Mouse (Mus musculus): Measurements from ENCODE around the gene Foxn3. TPM values are rescaled to one million over a fixed set of nuclear protein-coding genes. Genes with fewer than 3 reads are reported as not detected.

The Foxn3 gene
- polyA plus RNA-seq, 1 experiment from 2014 or later: 66.4 TPM

DNA sequence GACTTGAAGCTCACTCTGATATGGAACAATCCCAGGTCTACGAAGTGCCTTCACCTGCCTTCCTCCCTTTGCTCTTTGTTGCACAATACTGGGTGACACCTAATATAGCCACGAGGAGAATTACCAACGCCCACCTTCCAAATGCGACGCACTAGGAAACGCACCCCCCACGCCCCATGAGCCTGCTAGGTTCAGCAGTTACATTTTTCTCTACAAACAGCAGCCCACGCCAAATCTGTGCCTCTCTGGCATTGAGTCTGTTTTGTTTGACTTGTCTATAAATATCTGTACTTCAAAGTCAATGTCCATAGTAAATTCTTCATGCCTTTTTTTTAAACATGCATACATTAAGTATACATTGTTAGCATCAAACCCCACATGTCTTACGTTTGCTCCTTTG lies 145.5 kb downstream of the Foxn3 start:
- WGBS: 88% methylated on average over 9 of the region's 9 CpGs
- Histone ChIP-seq H3K27ac (ENCODE audit: low read length) (no peak overlapping the region), H3K9me3 (replicated peaks; ENCODE audit: control insufficient read depth, low read length, poor library complexity, severe bottlenecking) (no peaks in the 10 kb centered on the region), H3K9ac (ENCODE audit: low read depth, low read length) (no peak overlapping the region), H3K27me3 (ENCODE audit: control insufficient read depth, insufficient read depth, low read depth, low read length) (no peaks in the 10 kb centered on the region), H3K36me3 (ENCODE audit: control insufficient read depth, insufficient read depth, low read length) (no peaks in the 10 kb centered on the region), H3K4me1 (ENCODE audit: control insufficient read depth, insufficient read depth, low read length) (no peaks in the 10 kb centered on the region), H3K4me3 (ENCODE audit: low read depth, low read length) (no peak overlapping the region), H3K4me2 (ENCODE audit: low read length) (no peak overlapping the region)
- ATAC-seq: no peak

- Histone ChIP-seq H3K9ac (ENCODE audit: low read depth, low read length) (no peak overlapping the region), H3K27me3 (ENCODE audit: control insufficient read depth, insufficient read depth, low read depth, low read length) (no peaks in the 10 kb centered on the region), H3K4me3 (ENCODE audit: low read depth, low read length) (no peak overlapping the region), H3K4me1 (ENCODE audit: control insufficient read depth, insufficient read depth, low read length) (no peaks in the 10 kb centered on the region), H3K27ac (ENCODE audit: low read length) (no peak overlapping the region), H3K36me3 (ENCODE audit: control insufficient read depth, insufficient read depth, low read length) (no peaks in the 10 kb centered on the region), H3K4me2 (ENCODE audit: low read length) (no peak overlapping the region), H3K9me3 (replicated peaks; ENCODE audit: control insufficient read depth, low read length, poor library complexity, severe bottlenecking) (no peaks in the 10 kb centered on the region)
- no peak for ATAC-seq
- 55% methylated on average over 5 of the region's 5 CpGs for WGBS
Measured at GRCm38 (mm10) chr12:99415538-99415937, 147.8 kb downstream of the Foxn3 start.

- 33% methylated on average over 3 of the region's 3 CpGs for WGBS
- ATAC-seq: no peak
- H3K4me2 ChIP-seq (ENCODE audit: low read length): no peak overlapping the region
- no peaks in the 10 kb centered on the region for H3K27me3 ChIP-seq (ENCODE audit: control insufficient read depth, insufficient read depth, low read depth, low read length)
- no peak overlapping the region for H3K9ac ChIP-seq (ENCODE audit: low read depth, low read length)
- no peaks in the 10 kb centered on the region for H3K4me1 ChIP-seq (ENCODE audit: control insufficient read depth, insufficient read depth, low read length)
- H3K36me3 ChIP-seq (ENCODE audit: control insufficient read depth, insufficient read depth, low read length): no peaks in the 10 kb centered on the region
- H3K9me3 ChIP-seq (replicated peaks; ENCODE audit: control insufficient read depth, low read length, poor library complexity, severe bottlenecking): no peaks in the 10 kb centered on the region
- no peak overlapping the region for H3K27ac ChIP-seq (ENCODE audit: low read length)
- no peak overlapping the region for H3K4me3 ChIP-seq (ENCODE audit: low read depth, low read length)
Measured at GRCm38 (mm10) chr12:99412496-99412895, 150.9 kb downstream of the Foxn3 start.

DNA sequence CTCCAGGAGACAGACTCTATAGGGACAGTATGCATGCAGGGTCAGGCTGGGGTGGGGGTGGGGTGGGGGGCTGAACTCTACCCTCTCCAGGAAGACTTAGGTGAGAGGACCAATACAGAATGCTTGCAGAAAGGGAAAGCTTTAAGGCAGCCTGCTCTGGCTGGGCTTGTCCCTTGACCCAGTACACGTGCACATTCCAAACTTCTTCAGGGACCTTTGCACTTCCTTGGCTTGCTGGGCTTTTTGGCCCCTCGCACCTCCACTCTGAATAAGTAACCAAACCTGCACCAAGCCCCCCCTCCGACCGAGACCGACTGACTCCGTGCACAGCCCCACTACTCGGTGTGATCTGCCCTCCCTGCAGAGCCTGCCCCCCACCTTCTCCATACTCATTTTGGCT lies 151.3 kb downstream of the Foxn3 start:
- Histone ChIP-seq H3K4me2 (ENCODE audit: low read length) (no peak overlapping the region), H3K36me3 (ENCODE audit: control insufficient read depth, insufficient read depth, low read length) (no peaks in the 10 kb centered on the region), H3K27ac (ENCODE audit: low read length) (no peak overlapping the region), H3K4me3 (ENCODE audit: low read depth, low read length) (no peak overlapping the region), H3K27me3 (ENCODE audit: control insufficient read depth, insufficient read depth, low read depth, low read length) (no peaks in the 10 kb centered on the region), H3K9me3 (replicated peaks; ENCODE audit: control insufficient read depth, low read length, poor library complexity, severe bottlenecking) (no peaks in the 10 kb centered on the region), H3K9ac (ENCODE audit: low read depth, low read length) (no peak overlapping the region), H3K4me1 (ENCODE audit: control insufficient read depth, insufficient read depth, low read length) (no peaks in the 10 kb centered on the region)
- 40% methylated on average over 7 of the region's 7 CpGs for WGBS
- no peak for ATAC-seq

DNA sequence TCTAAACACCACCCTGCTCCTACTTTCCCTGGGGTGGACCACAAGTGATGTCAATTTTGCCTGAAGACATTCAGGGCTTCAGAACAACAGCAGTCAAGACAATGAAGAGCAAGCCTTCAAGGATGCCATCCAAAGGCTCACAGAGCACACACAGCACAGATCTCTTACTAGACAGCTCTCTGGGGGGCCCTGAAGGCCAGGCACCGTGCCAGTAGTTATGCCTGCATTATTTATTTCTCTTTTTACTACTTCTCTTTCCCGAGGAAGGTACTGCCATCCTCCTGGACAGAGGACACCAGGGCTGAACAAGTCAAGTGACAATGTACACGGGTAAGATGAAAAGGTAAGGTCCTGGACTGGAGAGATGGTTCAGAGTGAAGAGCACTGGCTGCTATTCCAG lies 154.7 kb downstream of the Foxn3 start:
- no peak overlapping the region for H3K27ac ChIP-seq (ENCODE audit: low read length)
- H3K4me2 ChIP-seq (ENCODE audit: low read length): no peak overlapping the region
- no peak for ATAC-seq
- no peak overlapping the region for H3K4me3 ChIP-seq (ENCODE audit: low read depth, low read length)
- H3K9ac ChIP-seq (ENCODE audit: low read depth, low read length): no peak overlapping the region
- no peaks in the 10 kb centered on the region for H3K4me1 ChIP-seq (ENCODE audit: control insufficient read depth, insufficient read depth, low read length)
- 57% methylated on average over 3 of the region's 3 CpGs for WGBS
- H3K9me3 ChIP-seq (replicated peaks; ENCODE audit: control insufficient read depth, low read length, poor library complexity, severe bottlenecking): no peaks in the 10 kb centered on the region; the same call in 1 of the 2 replicates
- no peaks in the 10 kb centered on the region for H3K36me3 ChIP-seq (ENCODE audit: control insufficient read depth, insufficient read depth, low read length)
- H3K27me3 ChIP-seq (ENCODE audit: control insufficient read depth, insufficient read depth, low read depth, low read length): no peaks in the 10 kb centered on the region

- no peaks in the 10 kb centered on the region for H3K4me1 ChIP-seq (ENCODE audit: control insufficient read depth, insufficient read depth, low read length)
- 90% methylated on average over 16 of the region's 16 CpGs for WGBS
- H3K36me3 ChIP-seq (ENCODE audit: control insufficient read depth, insufficient read depth, low read length): no peaks in the 10 kb centered on the region
- no peak overlapping the region for H3K4me2 ChIP-seq (ENCODE audit: low read length)
- H3K27me3 ChIP-seq (ENCODE audit: control insufficient read depth, insufficient read depth, low read depth, low read length): no peaks in the 10 kb centered on the region
- H3K9me3 ChIP-seq (replicated peaks; ENCODE audit: control insufficient read depth, low read length, poor library complexity, severe bottlenecking): no peaks in the 10 kb centered on the region; the same call in 1 of the 2 replicates
- no peak overlapping the region for H3K9ac ChIP-seq (ENCODE audit: low read depth, low read length)
- H3K27ac ChIP-seq (ENCODE audit: low read length): no peak overlapping the region
- no peak overlapping the region for H3K4me3 ChIP-seq (ENCODE audit: low read depth, low read length)
- ATAC-seq: no peak
Measured at GRCm38 (mm10) chr12:99408089-99408488, 155.3 kb downstream of the Foxn3 start.

- no peaks in the 10 kb centered on the region for H3K4me1 ChIP-seq (ENCODE audit: control insufficient read depth, insufficient read depth, low read length)
- no peak for ATAC-seq
- 79% methylated on average over 6 of the region's 6 CpGs for whole genome bisulfite sequencing
- no peaks in the 10 kb centered on the region for H3K36me3 ChIP-seq (ENCODE audit: control insufficient read depth, insufficient read depth, low read length)
- no peak overlapping the region for H3K4me2 ChIP-seq (ENCODE audit: low read length)
- H3K9ac ChIP-seq (ENCODE audit: low read depth, low read length): no peak overlapping the region
- H3K27me3 ChIP-seq (ENCODE audit: control insufficient read depth, insufficient read depth, low read depth, low read length): no peaks in the 10 kb centered on the region
- H3K4me3 ChIP-seq (ENCODE audit: low read depth, low read length): no peak overlapping the region
- no peak overlapping the region for H3K27ac ChIP-seq (ENCODE audit: low read length)
- H3K9me3 ChIP-seq (replicated peaks; ENCODE audit: control insufficient read depth, low read length, poor library complexity, severe bottlenecking): no peaks in the 10 kb centered on the region; the same call in 1 of the 2 replicates
Measured at GRCm38 (mm10) chr12:99407318-99407716, 156.1 kb downstream of the Foxn3 start.

DNA sequence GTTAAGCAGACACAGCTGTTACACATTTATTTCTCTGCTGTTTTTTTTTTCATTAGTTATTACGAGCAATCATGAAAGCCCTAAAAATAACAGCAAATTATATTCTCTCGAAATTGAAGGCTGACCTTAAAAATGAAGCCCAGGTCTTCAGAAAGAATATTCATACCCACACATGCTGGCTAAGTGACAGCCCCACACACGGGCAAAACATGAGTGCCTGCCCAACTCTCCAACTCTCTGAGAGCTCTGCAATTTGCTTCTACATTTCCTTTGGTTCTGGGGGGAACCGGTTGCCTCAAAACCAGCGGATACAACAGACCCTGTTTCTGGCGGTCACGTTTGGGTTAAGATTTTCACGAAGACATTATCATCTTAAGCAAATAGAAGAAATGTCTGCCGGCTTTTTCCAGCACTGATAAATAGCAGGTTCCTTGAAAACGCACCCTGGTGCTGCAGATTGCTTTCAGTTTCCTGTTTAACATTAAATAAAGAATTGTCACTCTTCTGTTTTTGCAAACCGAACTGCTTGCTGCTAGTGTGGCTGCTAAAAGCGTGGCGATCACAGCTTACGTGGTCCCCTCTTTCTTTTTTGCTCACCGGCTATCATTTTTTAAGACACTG lies 156.6 kb downstream of the Foxn3 start:
- WGBS: 71% methylated on average over 15 of the region's 15 CpGs
- Histone ChIP-seq H3K27me3 (ENCODE audit: control insufficient read depth, insufficient read depth, low read depth, low read length) (no peaks in the 10 kb centered on the region), H3K36me3 (ENCODE audit: control insufficient read depth, insufficient read depth, low read length) (no peaks in the 10 kb centered on the region), H3K9ac (ENCODE audit: low read depth, low read length) (no peak overlapping the region), H3K27ac (ENCODE audit: low read length) (no peak overlapping the region), H3K4me3 (ENCODE audit: low read depth, low read length) (no peak overlapping the region), H3K4me2 (ENCODE audit: low read length) (no peak overlapping the region), H3K4me1 (ENCODE audit: control insufficient read depth, insufficient read depth, low read length) (no peaks in the 10 kb centered on the region), H3K9me3 (replicated peaks; ENCODE audit: control insufficient read depth, low read length, poor library complexity, severe bottlenecking) (no peaks in the 10 kb centered on the region; the same call in 1 of the 2 replicates)
- ATAC-seq: no peak

DNA sequence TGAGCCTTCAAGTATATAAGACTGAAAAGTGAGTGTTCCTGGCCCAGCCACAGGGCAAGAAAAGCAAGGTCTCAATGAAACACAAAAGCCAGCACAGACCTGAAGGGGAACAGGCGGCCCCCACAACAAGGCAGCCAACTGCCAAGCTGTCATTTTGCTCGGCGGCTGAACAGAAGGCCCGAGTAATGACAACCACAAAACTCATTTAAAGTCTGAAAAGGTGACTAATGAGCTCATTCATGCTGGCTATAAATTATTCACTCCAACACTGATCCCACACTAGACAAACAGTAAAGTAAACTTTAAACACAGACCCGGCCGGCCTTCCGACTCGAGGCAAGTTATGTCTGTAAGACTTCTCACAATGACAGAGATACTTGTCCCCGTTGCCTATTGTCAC lies 157.1 kb downstream of the Foxn3 start:
- Histone ChIP-seq H3K4me2 (ENCODE audit: low read length) (no peak overlapping the region), H3K4me3 (ENCODE audit: low read depth, low read length) (no peak overlapping the region), H3K9me3 (replicated peaks; ENCODE audit: control insufficient read depth, low read length, poor library complexity, severe bottlenecking) (no peaks in the 10 kb centered on the region; the same call in 1 of the 2 replicates), H3K27ac (ENCODE audit: low read length) (no peak overlapping the region), H3K36me3 (ENCODE audit: control insufficient read depth, insufficient read depth, low read length) (no peaks in the 10 kb centered on the region), H3K4me1 (ENCODE audit: control insufficient read depth, insufficient read depth, low read length) (no peaks in the 10 kb centered on the region), H3K9ac (ENCODE audit: low read depth, low read length) (no peak overlapping the region), H3K27me3 (ENCODE audit: control insufficient read depth, insufficient read depth, low read depth, low read length) (no peaks in the 10 kb centered on the region)
- no peak for ATAC-seq
- WGBS: 18% methylated on average over 9 of the region's 9 CpGs

Data from midbrain, embryonic 16.5 days (tissue).